Mouse (Mus musculus) intestine, embryonic 16.5 days (tissue): Measurements from ENCODE around the gene Ogdh. TPM values are rescaled to one million over a fixed set of nuclear protein-coding genes. Genes with fewer than 3 reads are reported as not detected.
A peak's percentile ranks its signal among the peaks of the same experiment; 100 is the strongest.

Source experiments
- ATAC-seq: fragments of 200-750 bp; cut with Nextera tagmentation; 2 replicates; pipeline ENCODE4 v1.8.0; 2017; ENCODE audit warnings: moderate TSS enrichment, moderate library complexity
- H3K27ac ChIP-seq: fragments of 300-500 bp; sonication (generic); 2 replicates; pipeline ENCODE4 v1.5.1; 2014; ENCODE audit warnings: mild to moderate bottlenecking, low read length
- H3K27me3 ChIP-seq: fragments of 300-500 bp; sonication (generic); replicated peaks from 2 replicates; pipeline ENCODE4 v1.6.1; 2014; ENCODE audit warnings: low read length, control low read depth, mixed read lengths; ENCODE audit not compliant: control insufficient read depth, insufficient read depth
- H3K36me3 ChIP-seq: fragments of 300-500 bp; sonication (generic); 2 replicates; pipeline ENCODE4 v1.6.1; 2014; ENCODE audit warnings: low read length, control low read depth; ENCODE audit not compliant: control insufficient read depth, insufficient read depth
- H3K4me1 ChIP-seq: fragments of 300-500 bp; sonication (generic); 2 replicates; pipeline ENCODE4 v1.6.1; 2014; ENCODE audit warnings: low read length, control low read depth, mixed read lengths; ENCODE audit not compliant: control insufficient read depth, insufficient read depth
- H3K4me2 ChIP-seq: fragments of 300-500 bp; sonication (generic); 2 replicates; pipeline ENCODE4 v1.6.1; 2014; ENCODE audit warnings: low read depth, low read length, control low read depth
- H3K4me3 ChIP-seq: fragments of 300-500 bp; sonication (generic); 2 replicates; pipeline ENCODE4 v1.5.1; 2014; ENCODE audit warnings: mild to moderate bottlenecking, low read length
- H3K9ac ChIP-seq: fragments of 300-500 bp; sonication (generic); 2 replicates; pipeline ENCODE4 v1.6.1; 2014; ENCODE audit warnings: low read depth, low read length
- H3K9me3 ChIP-seq: fragments of 300-500 bp; sonication (generic); 2 replicates; pipeline ENCODE4 v1.6.1; 2016; ENCODE audit warnings: low read length, control low read depth; ENCODE audit not compliant: control insufficient read depth
- WGBS: fragments of 180-500 bp; shearing (Covaris S2); extraction: QIAGEN DNeasy Blood & Tissue Kit; methylation state at CpG from one replicate; pipeline ENCODE4 v1.1.7; 2014; 5-methylcytosine and 5-hydroxymethylcytosine counted together
- polyA plus RNA-seq: library from polyadenylated mRNA; unstranded; fragments of >200 nt; fragmentation: Nextera tagmentation; extraction: Ambion mirVana; gene quantifications from 2 replicates; pipeline ENCODE4 v1.2.1, GENCODE M21; 2015

The Ogdh gene
- polyA plus RNA-seq, 1 experiment from 2014 or later, result 171 TPM

DNA sequence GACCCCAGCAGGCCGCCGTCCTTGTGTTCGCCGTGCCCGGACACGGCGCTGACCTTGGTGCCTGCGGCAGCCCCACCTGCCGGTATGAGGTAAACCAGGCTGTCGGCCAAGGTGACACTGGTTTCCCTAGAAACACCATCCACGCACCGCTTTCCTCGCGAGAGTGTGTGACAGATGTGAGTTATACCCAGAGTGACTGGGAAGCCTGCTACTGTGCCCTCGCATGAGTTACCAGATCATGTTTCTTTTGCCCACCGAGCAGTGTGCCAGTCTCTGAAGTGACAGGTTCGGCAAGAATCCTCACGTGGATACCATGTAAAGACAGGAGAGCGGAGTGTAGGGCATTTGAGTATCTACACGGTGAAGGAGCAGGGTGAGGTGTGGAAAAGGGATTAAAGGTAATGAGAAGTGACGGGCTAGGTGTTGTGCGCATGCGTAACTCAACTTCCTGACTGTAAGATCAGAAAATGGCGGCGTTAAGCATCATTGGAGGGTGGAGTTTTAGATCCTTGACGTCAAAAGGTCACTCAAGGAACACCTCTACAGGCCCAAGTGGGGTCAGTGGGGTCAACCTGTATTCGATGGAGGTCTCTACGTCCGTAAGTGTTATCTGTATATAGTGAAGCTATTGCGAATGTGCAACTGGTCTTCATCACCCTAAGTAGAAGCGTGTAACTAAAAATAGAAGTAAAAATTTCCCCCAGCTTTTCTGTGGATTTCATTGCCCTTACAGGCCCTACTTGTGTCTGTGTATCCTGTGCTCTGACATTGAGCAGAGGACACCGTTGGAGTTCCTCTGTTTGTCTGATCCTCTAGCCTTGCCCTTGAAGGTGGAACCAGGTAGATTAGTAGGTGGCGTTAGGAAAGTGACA lies 919 bp downstream of the Ogdh start:
- peak; percentile 30 for ATAC-seq
- H3K4me3 ChIP-seq, result peak overlapping the region; percentile 82
- H3K27me3 ChIP-seq, result no peaks in the 10 kb centered on the region
- H3K4me1 ChIP-seq, result peaks cover 2% of the 10 kb centered on the region; the same call in 1 of the 2 replicates
- peak overlapping the region; percentile 77 for H3K4me2 ChIP-seq
- WGBS, result 13% methylated on average over 33 of the region's 33 CpGs
- peak overlapping the region; percentile 97 for H3K27ac ChIP-seq
- H3K9me3 ChIP-seq, result no peaks in the 10 kb centered on the region
- peak overlapping the region; percentile 87 for H3K9ac ChIP-seq
- H3K36me3 ChIP-seq, result peaks cover 5% of the 10 kb centered on the region; the same call in 1 of the 2 replicates

GRCm38 (mm10) chr11:6292988-6293349 lies 1.5 kb downstream of the Ogdh start:
- ATAC-seq, result no peak
- no peaks in the 10 kb centered on the region for H3K9me3 ChIP-seq
- H3K27ac ChIP-seq, result peak overlapping the region; percentile 97; the same call in 1 of the 2 replicates
- H3K9ac ChIP-seq, result 0 out of 2 replicates have a peak overlapping the region, but pooled peaks have one; percentile 87
- no peaks in the 10 kb centered on the region for H3K27me3 ChIP-seq
- H3K4me1 ChIP-seq, result peaks cover 2% of the 10 kb centered on the region; the same call in 1 of the 2 replicates
- H3K4me3 ChIP-seq, result peak overlapping the region; percentile 82
- peak overlapping the region; percentile 77 for H3K4me2 ChIP-seq
- 89% methylated on average over 4 of the region's 4 CpGs for WGBS
- peaks cover 5% of the 10 kb centered on the region; the same call in 1 of the 2 replicates for H3K36me3 ChIP-seq

DNA sequence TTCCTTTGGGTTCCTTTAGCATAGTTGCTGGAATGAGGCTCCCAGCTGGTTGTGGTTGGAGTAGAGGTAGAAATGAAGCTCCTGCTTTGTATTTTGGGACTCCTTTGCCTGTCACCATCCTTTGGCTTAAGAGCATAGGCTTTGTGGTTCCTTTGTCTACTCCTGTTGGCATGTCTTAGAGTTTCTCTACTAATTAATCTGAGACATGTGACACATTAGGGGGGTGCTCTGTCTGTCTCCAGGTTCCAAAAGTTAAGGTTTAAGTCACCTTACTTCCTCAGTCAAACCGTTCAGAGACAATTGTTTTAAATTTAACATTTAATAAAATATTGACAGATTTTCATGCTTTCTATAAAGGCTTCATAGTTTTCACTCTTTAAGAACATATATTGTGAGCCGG lies 2.2 kb downstream of the Ogdh start:
- H3K4me3 ChIP-seq, result no peak overlapping the region
- H3K27ac ChIP-seq, result no peak overlapping the region; the same call in 1 of the 2 replicates
- no peaks in the 10 kb centered on the region for H3K9me3 ChIP-seq
- 95% methylated on average over 2 of the region's 2 CpGs for WGBS
- peak overlapping the region; percentile 8; the same call in 1 of the 2 replicates for H3K4me2 ChIP-seq
- no peak overlapping the region for H3K9ac ChIP-seq
- no peak for ATAC-seq
- H3K36me3 ChIP-seq, result peaks cover 5% of the 10 kb centered on the region; the same call in 1 of the 2 replicates
- no peaks in the 10 kb centered on the region for H3K27me3 ChIP-seq
- peaks cover 2% of the 10 kb centered on the region; the same call in 1 of the 2 replicates for H3K4me1 ChIP-seq

DNA sequence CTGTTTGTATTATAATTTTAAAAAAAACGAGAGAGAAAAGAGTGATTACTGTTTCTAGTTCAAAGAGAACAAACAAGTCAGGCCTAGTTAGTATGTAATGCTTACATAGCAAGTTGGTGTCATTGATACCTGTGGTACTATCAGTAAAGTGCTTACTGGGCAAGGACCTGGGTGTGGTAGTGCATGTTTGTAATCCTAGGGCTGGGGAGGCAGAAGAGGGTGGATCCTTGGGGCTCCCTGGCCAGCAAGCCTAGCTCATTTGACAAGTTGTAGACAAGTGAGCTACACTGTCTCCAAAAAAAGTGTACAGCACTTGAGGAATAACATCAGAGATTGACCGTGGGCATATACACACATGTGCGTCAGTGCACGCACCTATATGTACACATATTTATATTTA lies 3.2 kb downstream of the Ogdh start:
- H3K9me3 ChIP-seq, result no peaks in the 10 kb centered on the region
- no peak overlapping the region for H3K4me3 ChIP-seq
- H3K27ac ChIP-seq, result no peak overlapping the region
- H3K9ac ChIP-seq, result no peak overlapping the region
- peaks cover 2% of the 10 kb centered on the region; the same call in 1 of the 2 replicates for H3K4me1 ChIP-seq
- 85% methylated on average over 4 of the region's 4 CpGs for WGBS
- no peaks in the 10 kb centered on the region for H3K27me3 ChIP-seq
- H3K36me3 ChIP-seq, result peaks cover 5% of the 10 kb centered on the region; the same call in 1 of the 2 replicates
- ATAC-seq, result peak; percentile 18; the same call in 1 of the 2 replicates
- H3K4me2 ChIP-seq, result no peak overlapping the region

GRCm38 (mm10) chr11:6296077-6296476 lies 4.6 kb downstream of the Ogdh start:
- ATAC-seq, result no peak
- Histone ChIP-seq H3K4me2 (no peak overlapping the region), H3K9ac (no peak overlapping the region), H3K4me1 (peaks cover 5% of the 10 kb centered on the region; the same call in 1 of the 2 replicates), H3K4me3 (no peak overlapping the region), H3K9me3 (no peaks in the 10 kb centered on the region), H3K27me3 (no peaks in the 10 kb centered on the region), H3K36me3 (peaks cover 8% of the 10 kb centered on the region; the same call in 1 of the 2 replicates), H3K27ac (no peak overlapping the region)

- WGBS, result 58% methylated on average over 2 of the region's 2 CpGs
- no peaks in the 10 kb centered on the region for H3K27me3 ChIP-seq
- no peaks in the 10 kb centered on the region for H3K9me3 ChIP-seq
- H3K4me3 ChIP-seq, result no peak overlapping the region
- 0 out of 2 replicates have a peak, but pooled peaks cover 3% of the 10 kb centered on the region for H3K4me1 ChIP-seq
- H3K4me2 ChIP-seq, result no peak overlapping the region
- no peak overlapping the region for H3K9ac ChIP-seq
- peak; percentile 85 for ATAC-seq
- peaks cover 12% of the 10 kb centered on the region; the same call in 1 of the 2 replicates for H3K36me3 ChIP-seq
- H3K27ac ChIP-seq, result peak overlapping the region; percentile 55
Measured at GRCm38 (mm10) chr11:6299435-6299834, 8.0 kb downstream of the Ogdh start.

DNA sequence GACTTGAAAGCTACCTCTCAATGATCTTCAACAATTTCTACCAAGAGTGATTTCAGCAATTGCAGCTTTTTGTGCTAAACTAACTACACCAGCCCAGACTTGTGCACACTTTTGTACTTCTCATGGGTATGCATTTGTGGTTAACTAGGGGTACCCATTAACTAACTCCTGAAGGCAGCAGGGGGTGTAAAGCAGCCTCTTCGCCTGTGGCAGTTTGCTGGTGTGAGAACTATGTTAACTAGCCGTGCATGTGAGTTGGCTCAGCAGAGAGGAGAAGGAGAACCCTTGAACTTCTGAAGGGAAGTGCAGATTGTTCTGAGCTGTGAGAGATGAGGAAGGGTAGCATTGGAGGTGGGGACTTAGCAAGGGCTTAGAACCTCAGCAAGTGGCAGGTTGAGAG lies 11.4 kb downstream of the Ogdh start:
- H3K36me3 ChIP-seq, result 0 out of 2 replicates have a peak, but pooled peaks cover 7% of the 10 kb centered on the region
- no peaks in the 10 kb centered on the region for H3K9me3 ChIP-seq

DNA sequence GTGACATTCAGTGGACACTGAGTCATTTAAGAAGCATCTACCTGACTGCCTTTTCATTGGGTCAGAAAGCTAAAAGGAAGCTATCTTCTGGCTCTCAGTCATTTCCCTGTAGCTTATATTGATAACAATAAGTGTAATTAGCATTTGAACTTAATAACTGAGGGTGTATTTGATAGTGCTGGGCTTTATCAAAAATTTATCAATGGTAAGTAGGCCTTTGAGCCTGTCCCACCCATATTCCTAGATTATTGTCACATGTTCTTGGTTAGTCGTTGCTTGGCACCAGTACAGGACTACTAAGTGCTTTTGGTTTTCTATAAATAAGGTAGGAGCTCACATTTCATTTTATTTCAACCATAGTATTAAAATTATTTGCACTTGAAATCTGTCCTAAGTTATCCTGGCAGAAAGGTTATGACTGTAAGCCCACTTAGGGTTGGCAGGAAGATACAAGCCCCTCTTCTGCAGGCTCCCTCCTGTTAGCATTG lies 14.6 kb downstream of the Ogdh start:
- Histone ChIP-seq H3K27ac (peak overlapping the region; percentile 57), H3K27me3 (no peaks in the 10 kb centered on the region), H3K36me3 (peaks cover 7% of the 10 kb centered on the region), H3K9me3 (no peaks in the 10 kb centered on the region), H3K4me2 (no peak overlapping the region), H3K9ac (no peak overlapping the region), H3K4me1 (peaks cover 2% of the 10 kb centered on the region; the same call in 1 of the 2 replicates), H3K4me3 (no peak overlapping the region)
- WGBS, result 73% methylated on average over 1 of the region's 1 CpGs
- ATAC-seq, result peak; percentile 63

More for the DNA sequence above, 11.4 kb downstream of the Ogdh start:
- ATAC-seq, result no peak
- Histone ChIP-seq H3K27ac (no peak overlapping the region), H3K9ac (no peak overlapping the region), H3K4me1 (peaks cover 5% of the 10 kb centered on the region; the same call in 1 of the 2 replicates), H3K4me2 (no peak overlapping the region), H3K4me3 (no peak overlapping the region), H3K27me3 (no peaks in the 10 kb centered on the region)
- 87% methylated on average over 2 of the region's 2 CpGs for WGBS

GRCm38 (mm10) chr11:6308181-6308580 lies 16.7 kb downstream of the Ogdh start:
- Histone ChIP-seq H3K27me3 (no peaks in the 10 kb centered on the region), H3K36me3 (peaks cover 6% of the 10 kb centered on the region), H3K4me1 (peaks cover 2% of the 10 kb centered on the region; the same call in 1 of the 2 replicates), H3K9ac (no peak overlapping the region), H3K4me2 (no peak overlapping the region), H3K9me3 (no peaks in the 10 kb centered on the region), H3K4me3 (no peak overlapping the region), H3K27ac (peak overlapping the region; percentile 59)
- 85% methylated on average over 4 of the region's 4 CpGs for WGBS
- peak; percentile 88 for ATAC-seq
